15 mouse cellular contexts compared by ENCODE assay signal in the genomic region with DNA sequence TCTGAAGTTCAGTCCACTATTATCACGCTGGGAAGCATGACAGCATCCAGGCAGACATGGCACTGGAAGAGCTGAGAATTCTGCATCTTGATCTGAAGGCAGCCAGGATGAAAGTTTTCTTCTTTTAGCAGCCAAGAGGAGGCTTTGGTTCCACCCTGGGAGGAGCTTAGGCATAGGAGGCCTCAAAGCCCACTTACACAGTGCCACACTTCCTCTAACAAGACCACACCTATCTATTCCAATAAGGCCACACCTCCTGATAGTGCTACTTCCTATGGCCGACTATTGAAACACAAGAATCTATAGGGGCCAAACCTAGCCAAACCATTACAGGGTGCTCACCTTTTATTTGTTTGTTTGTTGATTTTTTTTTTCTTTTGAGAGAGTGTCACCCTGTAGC.
"Had no signal": no experiment of that assay in that cellular context is flagged by ENCODE, and none has a peak within 500 bp of the region (broad histone marks: within the 10 kb centered on the region; RNA-seq: fewer than 3 reads in every experiment).

No protein-coding gene starts in this region.

- H3K27ac ChIP-seq: kidney, embryonic 15.5 days; limb, embryonic 15.5 days; liver, embryonic 13.5 days; lung, embryonic 15.5 days; macrophage; midbrain, embryonic 13.5 days; neural tube, embryonic 15.5 days had no signal

- H3K36me3 ChIP-seq: kidney, embryonic 15.5 days; limb, embryonic 15.5 days; liver, embryonic 13.5 days; lung, embryonic 15.5 days; midbrain, embryonic 13.5 days; neural tube, embryonic 15.5 days had no signal

- H3K27me3 ChIP-seq: kidney, embryonic 15.5 days; limb, embryonic 15.5 days; lung, embryonic 15.5 days had no signal

- ATAC-seq: liver, postnatal 0 days; midbrain, embryonic 13.5 days had no signal

- H3K9ac ChIP-seq: kidney, embryonic 15.5 days; limb, embryonic 15.5 days; liver, embryonic 13.5 days; liver, postnatal 0 days; lung, embryonic 15.5 days; midbrain, embryonic 13.5 days; neural tube, embryonic 15.5 days had no signal

- DNase-seq: kidney, postnatal 25 days; layer of hippocampus, adult 9-11 months; layer of hippocampus, postnatal 36 days; liver, embryonic 13.5 days; liver, postnatal 0 days; lung, postnatal 14 days; right cerebral cortex, adult 18-20 months; thymus, adult 2 months; thymus, postnatal 25 days had no signal

- H3K4me2 ChIP-seq: kidney, embryonic 15.5 days; limb, embryonic 15.5 days; liver, embryonic 13.5 days; lung, embryonic 15.5 days; midbrain, embryonic 13.5 days; neural tube, embryonic 15.5 days had no signal

- H3K9me3 ChIP-seq: kidney, embryonic 15.5 days; limb, embryonic 15.5 days; liver, embryonic 13.5 days; lung, embryonic 15.5 days; midbrain, embryonic 13.5 days; neural tube, embryonic 15.5 days had no signal

- H3K4me3 ChIP-seq: kidney, embryonic 15.5 days; limb, embryonic 15.5 days; liver, embryonic 13.5 days; lung, embryonic 15.5 days; midbrain, embryonic 13.5 days; neural tube, embryonic 15.5 days had no signal
